Mouse (Mus musculus) B cell, adult (primary cell): ENCODE data around the gene Spcs1. TPM values are rescaled to one million over a fixed set of nuclear protein-coding genes. Genes with fewer than 3 reads are reported as not detected.

ENCODE experiments used
- total RNA-seq: library from RNA; stranded (reverse); gene quantifications from 4 replicates; pipeline ENCODE4 v1.2.4, GENCODE M21; 2023; ENCODE audit not compliant: inconsistent age

The Spcs1 gene
- 65.2 to 95.5 TPM (median 75.3 TPM) in 4 replicates for total RNA-seq

DNA sequence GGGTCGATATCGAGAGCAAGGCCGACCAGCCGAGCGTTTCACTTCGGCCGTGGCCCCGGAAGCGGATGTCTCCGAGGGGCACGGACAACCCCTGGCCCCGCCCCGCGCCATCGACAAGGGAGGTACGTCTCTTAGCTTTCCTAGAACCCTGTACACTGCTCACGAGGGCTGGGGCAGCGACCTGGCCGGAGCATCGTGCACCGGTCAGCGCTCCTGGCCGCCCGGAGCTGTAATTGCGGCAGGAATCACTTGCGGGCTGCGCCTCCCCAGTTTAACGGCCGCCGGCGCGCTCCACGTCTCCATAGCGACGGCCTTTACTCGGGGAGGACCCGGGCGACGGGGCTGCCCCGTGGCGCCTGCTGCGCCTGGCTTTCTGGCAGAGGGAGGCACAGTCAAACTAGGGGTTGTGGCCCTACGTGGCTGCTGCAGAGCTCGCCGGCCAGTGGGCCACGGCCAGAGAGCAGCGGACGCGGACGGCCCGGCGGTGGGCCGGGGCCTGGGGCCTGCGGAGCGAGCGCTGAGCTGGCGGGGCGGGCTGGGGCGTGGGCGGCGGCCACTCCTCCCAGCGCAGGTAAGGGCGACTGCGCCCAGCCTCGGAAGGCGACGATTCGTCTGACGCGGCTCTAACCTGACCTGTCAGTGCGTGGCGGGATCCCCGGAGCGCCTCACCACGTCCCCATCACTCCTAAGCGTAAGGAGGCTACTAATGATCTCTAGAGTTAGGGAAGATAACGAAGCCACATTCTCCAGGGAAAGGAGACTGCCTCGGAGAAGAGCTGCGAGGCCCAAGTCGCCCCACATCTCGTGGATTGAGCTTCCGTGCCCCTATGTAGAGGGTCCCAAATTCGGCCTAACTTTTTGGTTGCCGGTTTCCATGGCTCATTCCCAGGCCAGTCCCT is at the start of gene Spcs1, which contains the start of gene Glt8d1:
TSS of gene Spcs1 (minus strand) at position 366 of the 899 bp plus-strand sequence.
TSS of gene Glt8d1 (plus strand) at position 94 of the 899 bp plus-strand sequence.

DNA sequence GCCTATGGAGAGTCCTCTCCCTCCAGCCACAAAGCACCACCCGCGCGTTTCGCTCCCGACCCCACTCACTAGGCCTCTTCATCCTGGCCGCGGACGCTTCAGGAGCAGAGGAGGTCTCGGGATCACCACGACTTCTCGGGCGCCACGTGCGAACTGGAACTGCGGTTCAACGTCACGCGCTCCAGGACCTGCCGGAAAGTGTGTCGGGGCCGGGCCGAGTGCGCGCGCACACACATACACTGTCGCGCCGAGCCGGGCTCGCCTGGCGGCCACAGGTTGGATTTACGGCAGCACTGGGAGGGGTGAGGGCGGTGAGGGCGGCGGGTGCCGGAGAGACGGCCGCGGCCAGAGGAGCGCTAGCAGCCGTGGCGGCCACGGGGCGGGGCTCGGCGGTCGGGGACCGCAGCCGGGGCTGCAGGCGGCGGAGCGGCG is 17.4 kb upstream of the Spcs1 start, which contains the start of the genes Pbrm1 and Gnl3:
TSS of gene Pbrm1 (plus strand) at position 279 of the 432 bp plus-strand sequence.
TSS of gene Gnl3 (minus strand) at position 293 of the 432 bp plus-strand sequence.

DNA sequence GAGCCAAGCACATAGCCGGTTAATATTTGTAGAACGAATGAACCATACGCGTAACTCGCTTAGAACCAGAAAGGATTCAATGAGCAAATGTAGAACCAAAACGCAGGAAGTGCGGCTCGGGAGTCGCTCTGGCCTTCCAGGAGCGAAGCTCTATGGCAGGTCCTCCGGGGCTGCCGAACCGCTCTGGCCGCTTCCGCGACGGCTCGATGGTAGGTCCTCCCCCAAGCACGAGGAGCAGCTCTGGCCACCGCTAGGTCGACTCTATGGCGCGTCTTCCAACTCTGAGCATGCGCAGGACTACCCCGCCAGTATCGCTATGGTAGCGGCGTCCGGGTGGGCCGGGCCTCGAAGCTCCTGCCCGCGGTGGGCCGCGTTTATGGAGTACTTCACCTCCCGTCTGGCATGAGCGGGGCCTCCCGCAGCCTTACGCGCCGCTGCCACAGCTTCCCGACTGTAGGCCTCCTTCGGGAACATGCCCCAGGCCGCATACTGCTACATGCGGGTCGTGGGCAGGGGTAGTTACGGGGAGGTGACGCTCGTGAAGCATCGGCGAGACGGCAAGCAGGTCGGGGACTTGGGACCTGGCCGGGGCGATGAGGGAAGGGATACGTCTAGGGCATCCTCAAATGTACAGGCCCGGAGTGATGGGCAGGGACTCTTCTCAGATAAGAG is 50.2 kb downstream of the Spcs1 start, which contains the start of gene Nek4:
TSS of gene Nek4 (plus strand) at position 224 of the 672 bp plus-strand sequence.

Other genes starting within 250 kb of the Spcs1 start
- gene Tmem110, start 176.1 kb downstream of the Spcs1 start, total RNA-seq: 18.3 to 21.2 TPM (median 18.4 TPM) in 4 replicates
- 1.3 to 2.3 TPM (median 2.1 TPM) in 4 replicates for gene Mustn1, start 122.5 kb downstream of the Spcs1 start, total RNA-seq
- gene Itih4, start 115.2 kb downstream of the Spcs1 start, total RNA-seq: 0.18 to 0.57 TPM (median 0.34 TPM) in 4 replicates
- gene Itih3, start 77.9 kb downstream of the Spcs1 start, total RNA-seq: not detected in 4 replicates
- not detected in 4 replicates for gene Itih1, start 58.4 kb downstream of the Spcs1 start, total RNA-seq
- gene Nek4, start 50.3 kb downstream of the Spcs1 start, total RNA-seq: 6.4 to 7.6 TPM (median 6.9 TPM) in 4 replicates
- gene Glt8d1, start 272 bp downstream of the Spcs1 start, total RNA-seq: 12.7 to 14.4 TPM (median 13.7 TPM) in 4 replicates
- gene Pbrm1, start 17.5 kb upstream of the Spcs1 start, total RNA-seq: 75.0 to 87.2 TPM (median 79.0 TPM) in 4 replicates
- 492 to 523 TPM (median 508 TPM) in 4 replicates for gene Gnl3, start 17.5 kb upstream of the Spcs1 start, total RNA-seq
- 29.5 to 36.6 TPM (median 32.7 TPM) in 4 replicates for gene Smim4, start 127.3 kb upstream of the Spcs1 start, total RNA-seq
- 0.90 to 2.2 TPM (median 1.5 TPM) in 4 replicates for gene Nt5dc2, start 129.4 kb upstream of the Spcs1 start, total RNA-seq
- 0.60 to 1.9 TPM (median 0.69 TPM) in 4 replicates for gene Stab1, start 167.0 kb upstream of the Spcs1 start, total RNA-seq
- gene Tnnc1, start 206.6 kb upstream of the Spcs1 start, total RNA-seq: not detected in 4 replicates
- gene Nisch, start 215.3 kb upstream of the Spcs1 start, total RNA-seq: 333 to 346 TPM (median 340 TPM) in 4 replicates
- 0.16 to 0.21 TPM (median 0.21 TPM) in 3 of 4 replicates, not detected in the other for gene Sema3g, start 216.2 kb upstream of the Spcs1 start, total RNA-seq
- 13.3 to 16.2 TPM (median 15.3 TPM) in 4 replicates for gene Phf7, start 249.6 kb upstream of the Spcs1 start, total RNA-seq
- gene Bap1, start 249.8 kb upstream of the Spcs1 start, total RNA-seq: 117 to 125 TPM (median 123 TPM) in 4 replicates